Mouse (Mus musculus): Measurements from ENCODE around the gene Ubap2l.

Ubap2l gene

GRCm38 (mm10) chr3:90052351-90053241, at the start of gene Ubap2l:
Gene Ubap2l (minus strand): TSS chr3:90052628.
- peak; percentile 98 for DNase-seq

- DNase-seq: no peak
These were observed 49.2 kb upstream of the Ubap2l start for GRCm38 (mm10) chr3:90101673-90102072.

- DNase-seq: no peak
These were observed 48.6 kb upstream of the Ubap2l start for GRCm38 (mm10) chr3:90101010-90101409.

GRCm38 (mm10) chr3:90097928-90098327, 45.5 kb upstream of the Ubap2l start:
- no peak for DNase-seq

- DNase-seq: no peak
These were observed 42.0 kb upstream of the Ubap2l start for GRCm38 (mm10) chr3:90094453-90094852.

- DNase-seq: no peak
These were observed 38.5 kb upstream of the Ubap2l start for GRCm38 (mm10) chr3:90090892-90091291.

- no peak for DNase-seq
These were observed 36.2 kb upstream of the Ubap2l start for GRCm38 (mm10) chr3:90088617-90089016.

- DNase-seq: no peak
These were observed 33.6 kb upstream of the Ubap2l start for GRCm38 (mm10) chr3:90086068-90086467.

GRCm38 (mm10) chr3:90085281-90085680, 32.9 kb upstream of the Ubap2l start:
- DNase-seq: no peak

- no peak for DNase-seq
These were observed 32.4 kb upstream of the Ubap2l start for GRCm38 (mm10) chr3:90084790-90085189.

- no peak for DNase-seq
These were observed 31.4 kb upstream of the Ubap2l start for GRCm38 (mm10) chr3:90083698-90084324.

- peak; percentile 41 for DNase-seq
These were observed 30.6 kb upstream of the Ubap2l start for GRCm38 (mm10) chr3:90083034-90083433.

GRCm38 (mm10) chr3:90081365-90082240, 29.2 kb upstream of the Ubap2l start:
- peak; percentile 54 for DNase-seq

GRCm38 (mm10) chr3:90080498-90080863, 28.1 kb upstream of the Ubap2l start:
- DNase-seq: no peak

GRCm38 (mm10) chr3:90079763-90080497, 27.5 kb upstream of the Ubap2l start:
- peak; percentile 84 for DNase-seq

- peak; percentile 97 for DNase-seq
These were observed 26.8 kb upstream of the Ubap2l start for GRCm38 (mm10) chr3:90079133-90079762.

GRCm38 (mm10) chr3:90078224-90078623, 25.8 kb upstream of the Ubap2l start:
- DNase-seq: no peak

GRCm38 (mm10) chr3:90076921-90077716, 24.7 kb upstream of the Ubap2l start:
- peak; percentile 88 for DNase-seq

- DNase-seq: no peak
These were observed 19.9 kb upstream of the Ubap2l start, which contains the start of gene Tpm3 for GRCm38 (mm10) chr3:90072294-90072693. Gene Tpm3 (plus strand): TSS chr3:90072649.

- no peak for DNase-seq
These were observed 17.3 kb upstream of the Ubap2l start for GRCm38 (mm10) chr3:90069688-90070087.

GRCm38 (mm10) chr3:90067851-90068250, 15.4 kb upstream of the Ubap2l start:
- no peak for DNase-seq
